Mouse (Mus musculus): ENCODE measurements around the gene AC140267.1.

DNA sequence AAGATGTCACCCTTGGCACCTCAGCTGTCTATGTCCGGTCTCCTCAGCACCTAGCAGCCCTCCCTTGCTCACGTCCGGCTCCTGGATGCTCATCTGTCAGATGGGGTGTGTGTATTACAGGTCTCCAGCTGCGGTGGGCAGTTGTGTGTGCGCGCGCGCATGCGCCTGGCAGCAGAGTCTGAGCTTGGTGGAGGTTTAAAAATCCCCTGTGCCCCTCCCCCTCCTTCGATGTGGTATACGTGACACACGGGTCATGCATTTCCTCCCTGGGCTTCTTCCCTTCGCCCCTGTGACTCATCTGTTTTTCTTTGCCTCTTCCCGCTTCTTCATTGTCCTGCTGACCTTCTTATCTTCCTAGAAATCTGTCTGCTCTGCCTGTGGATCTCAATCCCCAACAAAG is 16.4 kb upstream of the AC140267.1 start:
- TF ChIP-seq CTCF (IDR thresholded peaks at IDR 0.05; ENCODE audit: control insufficient read depth, insufficient read depth, insufficient replicate concordance, low read depth, low read length) (no peak), POLR2A (IDR thresholded peaks at IDR 0.05; ENCODE audit: control insufficient read depth, low read depth, low read length) (no peak)

Measured in testis, adult 2 months (tissue).